Mouse (Mus musculus) megakaryocyte, adult 5-6 weeks (primary cell): ENCODE measurements around the gene Mgat2. TPM values are rescaled to one million over a fixed set of nuclear protein-coding genes. Genes with fewer than 3 reads are reported as not detected.
"Not testable (repeated sequence)": the region's sequence is repeated elsewhere in the genome, so short reads cannot be mapped to it uniquely, and the experiment has no call there.

ENCODE experiments used
- ATAC-seq: 2 replicates; pipeline ENCODE4 v1.8.0; 2016; ENCODE audit warnings: mild to moderate bottlenecking, inconsistent platforms; ENCODE audit not compliant: poor library complexity, severe bottlenecking
- total RNA-seq, 2 experiments: library from RNA; stranded (forward) in 1 of 2; stranded (reverse) in 1 of 2; fragments of 153-499, 151-499 nt in 1 of 2; fragments of 221-1000, 200-1000 nt in 1 of 2; gene quantifications; 2 replicates each; pipeline versions ENCODE4 v1.2.3 to v1.2.4; 2015 to 2017

The Mgat2 gene
- 82.9 and 91.6 TPM in 2 replicates for total RNA-seq (2015)
- 89.3 and 91.9 TPM in 2 replicates for total RNA-seq (2017)

DNA sequence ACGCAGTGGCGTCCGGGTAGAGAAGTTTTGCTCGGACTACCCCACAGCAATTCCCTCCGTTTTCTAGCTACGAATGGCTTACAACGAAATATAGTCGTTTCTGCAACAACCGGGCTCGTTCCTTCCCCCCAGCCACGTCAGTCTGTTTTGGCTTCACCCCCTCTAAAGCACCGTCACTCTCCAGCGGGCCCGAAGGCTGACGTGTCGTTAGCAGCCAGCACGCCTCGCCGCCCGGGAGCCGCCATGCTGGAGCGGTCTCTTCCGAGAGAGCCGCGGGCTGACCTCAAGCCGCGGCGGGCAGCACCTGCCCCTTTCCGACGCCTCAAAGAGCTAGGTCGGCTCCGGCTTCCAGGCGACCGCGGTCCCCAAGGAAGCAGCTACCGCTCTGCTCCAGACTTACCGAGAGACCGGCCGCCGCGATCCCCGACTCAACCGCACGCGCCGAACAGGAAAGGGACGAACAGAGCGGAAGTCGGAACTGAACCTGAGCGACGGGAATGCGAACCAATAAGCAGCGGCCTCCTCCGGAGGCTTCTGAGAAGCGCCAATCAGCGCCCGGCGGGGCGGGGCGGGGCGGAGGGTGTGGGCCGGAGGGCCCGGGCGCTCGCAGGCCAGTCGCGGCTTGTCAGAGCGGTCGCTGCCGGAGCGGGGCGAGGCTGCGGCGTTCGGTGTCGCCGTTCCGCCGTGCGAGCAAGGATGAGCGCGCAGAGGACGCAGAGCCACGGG lies at the start of gene Mgat2, which contains the start of gene Rpl36al:
Gene Mgat2 (plus strand): TSS at position 575 of the 726 bp plus-strand sequence.
Gene Rpl36al (minus strand): TSS at position 501 of the 726 bp plus-strand sequence.
- peak; percentile 92 for ATAC-seq

DNA sequence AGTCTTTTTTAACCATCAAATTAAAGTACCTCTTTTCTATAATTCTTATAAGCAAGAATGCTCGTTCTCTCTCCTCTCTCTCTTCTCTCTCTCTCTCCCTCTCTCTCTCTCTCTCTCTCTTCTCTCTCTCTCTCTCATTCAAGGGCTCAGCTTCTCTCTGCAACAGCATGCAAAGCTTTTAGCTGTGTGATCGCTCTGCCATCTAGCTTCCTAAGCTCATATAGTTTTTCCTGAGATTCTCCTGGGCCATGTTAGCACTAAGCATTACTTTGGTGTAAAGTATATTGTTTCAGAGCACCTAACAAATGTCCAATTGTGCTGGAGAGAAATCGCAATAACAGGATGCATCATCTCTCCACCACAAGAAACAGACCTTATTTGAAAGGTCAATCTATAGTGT lies 44.8 kb upstream of the Mgat2 start:
- no peak for ATAC-seq

DNA sequence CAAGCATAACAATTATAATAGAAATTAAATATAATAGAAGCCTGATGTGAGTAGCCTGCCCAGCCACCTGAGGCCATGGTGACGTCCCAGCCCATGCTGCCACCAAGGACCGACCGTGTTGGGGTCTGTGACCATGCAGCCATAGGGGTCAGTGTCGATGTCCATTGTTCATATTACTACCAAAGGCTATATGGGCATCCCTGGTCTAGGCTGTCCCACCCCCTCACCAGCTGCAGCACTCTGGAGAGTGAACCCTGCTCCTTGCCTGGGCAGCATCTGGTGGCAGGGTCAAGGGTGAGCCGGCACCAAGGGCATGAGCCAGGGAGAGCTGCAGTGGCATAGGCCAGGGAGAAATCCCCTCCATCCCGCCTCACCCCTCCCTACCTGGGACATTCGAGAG lies 44.1 kb upstream of the Mgat2 start:
- no peak for ATAC-seq

GRCm38 (mm10) chr12:69143460-69143859 lies 40.5 kb upstream of the Mgat2 start:
- ATAC-seq = no peak

GRCm38 (mm10) chr12:69147166-69147735 lies 36.7 kb upstream of the Mgat2 start:
- no peak for ATAC-seq

DNA sequence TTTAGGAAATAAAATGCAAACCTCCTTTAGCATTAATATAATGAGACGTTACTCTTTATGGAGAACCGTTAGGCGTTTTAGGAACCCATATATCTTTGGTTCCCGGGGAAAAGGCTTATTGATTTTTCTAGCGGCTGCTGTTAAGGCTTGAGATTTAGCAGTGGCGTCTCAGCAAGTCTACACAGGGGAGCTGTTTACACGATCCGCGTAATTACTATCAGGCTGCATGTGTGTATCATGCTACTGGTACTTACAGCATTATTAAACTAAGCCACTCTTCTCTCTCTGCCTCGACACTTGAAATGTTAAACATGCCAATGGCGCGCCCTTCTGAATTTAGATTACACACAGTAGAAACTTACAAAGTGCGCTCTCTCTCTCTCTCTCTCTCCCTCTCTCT lies 33.9 kb upstream of the Mgat2 start:
- ATAC-seq = no peak

- no peak for ATAC-seq
Measured at GRCm38 (mm10) chr12:69155923-69156322, 28.0 kb upstream of the Mgat2 start.

DNA sequence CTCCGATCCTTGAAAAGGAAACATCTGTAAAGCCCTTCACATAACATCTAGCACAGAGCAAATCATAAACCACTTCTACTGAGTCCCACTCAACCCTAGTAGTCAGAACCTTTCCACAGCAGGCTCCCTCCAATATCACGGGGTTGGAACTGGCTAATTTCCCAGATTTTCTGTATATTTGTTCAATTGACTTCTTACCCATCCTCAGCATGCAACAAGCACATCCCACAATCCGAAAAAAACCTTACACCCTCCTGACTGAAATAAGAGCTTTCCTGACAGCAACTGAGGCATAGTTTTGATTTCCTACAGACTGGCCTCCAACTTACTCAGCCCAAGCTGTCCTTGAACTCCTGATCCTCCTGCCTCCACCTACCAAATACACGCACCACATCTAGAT lies 27.5 kb upstream of the Mgat2 start:
- ATAC-seq = no peak

- no peak for ATAC-seq
Measured at GRCm38 (mm10) chr12:69157107-69157506, 26.9 kb upstream of the Mgat2 start.

DNA sequence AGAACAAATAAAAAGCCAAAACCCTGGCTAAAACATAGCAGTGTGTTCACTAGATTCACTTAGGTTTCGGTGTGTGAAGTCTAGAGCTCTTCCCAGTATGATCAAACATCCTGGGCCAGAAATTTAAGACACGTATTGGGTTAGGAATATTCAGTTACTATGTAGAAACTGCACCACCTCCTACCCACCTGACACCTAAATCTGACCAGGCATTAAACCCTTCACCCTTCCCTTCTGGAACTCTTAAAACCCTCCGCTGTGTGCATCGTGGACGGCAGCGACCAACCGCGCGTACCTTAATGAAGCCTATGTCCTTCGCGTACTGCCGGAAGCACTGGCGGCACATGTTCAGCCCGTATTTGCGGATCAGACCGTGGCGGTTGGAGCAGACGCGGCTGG lies 25.6 kb upstream of the Mgat2 start:
- ATAC-seq = 0 out of 2 replicates have a peak, but pooled peaks have one; percentile 1

DNA sequence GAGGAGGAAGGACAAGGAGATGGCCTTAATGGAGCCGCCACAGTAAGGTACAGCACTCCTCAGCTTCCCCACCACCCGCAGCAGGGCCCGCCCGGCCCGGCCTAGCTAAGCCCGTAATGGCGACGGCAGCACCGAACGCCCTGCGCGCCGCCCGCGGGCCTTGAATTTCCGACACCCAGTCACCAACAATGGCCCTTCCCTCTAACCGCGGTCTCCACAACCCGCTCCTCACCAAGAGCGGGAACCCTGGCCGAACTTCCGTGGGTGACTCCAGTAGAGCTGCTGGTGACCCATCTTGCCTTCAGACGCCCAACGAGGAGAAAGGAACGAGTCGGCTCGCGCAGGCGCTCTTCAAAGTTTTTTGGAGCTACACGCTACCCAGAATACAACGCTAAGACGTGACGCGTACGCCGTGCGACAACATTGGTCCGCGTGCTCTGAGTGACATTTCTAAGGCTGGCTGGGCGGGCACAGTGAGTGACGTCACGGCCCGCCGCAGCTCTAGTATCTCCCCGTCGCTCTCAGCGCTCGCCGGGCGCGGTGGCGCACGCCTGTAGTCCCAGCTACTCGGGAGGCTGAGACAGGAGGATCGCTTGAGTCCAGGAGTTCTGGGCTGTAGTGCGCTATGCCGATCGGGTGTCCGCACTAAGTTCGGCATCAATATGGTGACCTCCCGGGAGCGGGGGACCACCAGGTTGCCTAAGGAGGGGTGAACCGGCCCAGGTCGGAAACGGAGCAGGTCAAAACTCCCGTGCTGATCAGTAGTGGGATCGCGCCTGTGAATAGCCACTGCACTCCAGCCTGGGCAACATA lies 25.0 kb upstream of the Mgat2 start, which contains the start of gene Rps29:
Gene Rps29 (minus strand): TSS at position 422 of the 813 bp plus-strand sequence.
- peak; percentile 93 for ATAC-seq

DNA sequence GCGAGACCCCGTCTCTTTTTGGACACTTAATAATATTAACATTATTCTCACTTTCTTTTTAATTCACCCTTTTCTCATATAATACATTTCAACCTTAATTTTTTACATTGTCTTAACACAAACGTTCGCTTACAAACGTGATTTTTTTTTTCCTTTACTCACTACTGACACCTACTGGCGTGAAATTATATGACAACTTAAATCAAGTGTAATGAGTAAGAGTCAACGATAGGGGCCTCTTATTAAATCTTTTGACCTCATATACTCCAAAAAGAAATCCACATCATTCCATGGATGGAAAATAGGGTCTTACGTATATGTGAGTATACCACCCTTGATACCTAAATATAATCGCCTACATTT lies 24.4 kb upstream of the Mgat2 start:
- ATAC-seq = peak; percentile 67

- not testable (repeated sequence) for ATAC-seq
Measured at GRCm38 (mm10) chr12:69160677-69161076, 23.3 kb upstream of the Mgat2 start.

DNA sequence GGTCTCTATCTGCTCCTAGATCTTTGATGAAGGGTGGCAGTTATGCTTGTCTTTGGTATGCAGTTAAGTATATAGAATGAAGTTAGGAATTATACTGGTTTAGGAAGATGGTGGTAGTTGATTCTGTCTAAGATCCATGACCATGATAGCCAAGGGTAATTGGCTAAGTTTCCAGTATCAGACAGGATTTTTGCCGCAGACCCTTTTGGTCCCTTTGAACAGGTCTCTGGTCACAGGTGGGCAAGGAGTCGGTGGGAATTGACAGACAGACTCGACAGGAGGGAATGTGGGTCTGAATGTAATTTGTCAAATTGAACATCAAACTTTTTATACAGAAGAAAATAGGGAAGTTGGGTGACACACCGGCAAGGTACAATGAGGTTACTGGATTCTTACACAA lies 20.4 kb upstream of the Mgat2 start:
- ATAC-seq = not testable (repeated sequence)

DNA sequence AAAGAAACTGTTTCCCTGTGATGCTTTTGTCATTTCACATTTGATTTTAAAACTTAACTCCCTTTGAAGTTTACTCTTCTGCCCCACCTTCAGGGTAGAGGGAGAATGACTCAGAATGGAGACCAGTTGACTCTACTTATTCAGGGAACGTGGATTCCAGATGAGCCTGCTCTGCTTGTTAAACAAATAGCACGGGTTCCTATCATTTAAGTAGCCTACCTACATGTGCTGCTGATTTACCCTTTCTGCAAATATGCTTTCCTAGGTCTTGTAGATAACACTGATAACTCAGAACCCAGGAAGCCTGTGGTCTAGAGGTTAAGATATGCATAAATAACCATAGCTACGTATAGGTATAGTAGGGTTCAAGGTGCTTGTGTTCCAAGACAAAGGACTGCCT lies 19.1 kb upstream of the Mgat2 start:
- ATAC-seq = no peak

- ATAC-seq = not testable (repeated sequence)
Measured at GRCm38 (mm10) chr12:69166861-69167581, 16.9 kb upstream of the Mgat2 start.

GRCm38 (mm10) chr12:69167656-69168460 lies 16.1 kb upstream of the Mgat2 start:
- ATAC-seq = peak; percentile 4; the same call in 1 of the 2 replicates

DNA sequence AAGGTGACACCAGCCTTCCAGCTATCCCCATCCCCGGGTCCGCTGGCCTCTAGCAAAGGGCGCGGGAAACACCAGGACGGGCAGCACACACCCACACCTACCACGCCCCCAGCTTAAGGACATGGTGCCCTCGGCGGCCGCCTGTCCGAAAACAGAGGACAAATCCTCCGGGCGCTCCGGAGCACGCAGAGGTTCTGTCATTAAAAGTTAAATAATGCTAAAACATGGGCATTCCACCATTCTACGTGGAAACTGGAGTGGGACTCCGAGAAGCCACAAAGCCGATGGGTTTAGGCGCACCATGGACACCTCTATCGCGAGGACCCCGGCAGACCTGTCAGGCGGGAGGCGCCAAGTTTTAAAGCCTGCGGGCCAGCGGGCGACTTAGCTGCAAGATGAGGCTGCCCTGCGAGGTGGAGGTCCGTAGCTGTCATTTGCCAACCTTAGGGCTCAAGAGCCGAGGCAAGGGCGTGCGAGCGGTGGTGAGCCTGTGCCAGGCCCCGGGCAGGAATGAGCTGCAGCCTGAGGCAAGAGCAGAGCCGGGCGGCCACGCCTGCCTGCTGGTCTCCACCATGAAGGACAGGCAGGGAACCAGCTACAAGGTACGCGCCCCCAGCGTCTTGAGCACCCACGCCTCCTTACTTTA lies 15.4 kb upstream of the Mgat2 start, which contains the start of gene Lrr1:
Gene Lrr1 (plus strand): TSS at position 354 of the 646 bp plus-strand sequence.
- peak; percentile 97 for ATAC-seq

GRCm38 (mm10) chr12:69171307-69171706 lies 12.7 kb upstream of the Mgat2 start:
- ATAC-seq = no peak
